ENCODE assay signal across 7 mouse cellular contexts in genomic region chr12:111945115-111945514, GRCm38 (mm10). TPM values are rescaled to one million over a fixed set of nuclear protein-coding genes. Genes with fewer than 3 reads are reported as not detected.
DNase-seq lines count a peak whose midpoint lies in the region; ATAC-seq and TF ChIP-seq lines count a peak whose summit lies in the region.

No protein-coding gene starts in this region.

- H3K9me3 ChIP-seq in G1E (replicated peaks) = no peaks in the 10 kb centered on the region
- H3K9me3 ChIP-seq in liver, embryonic 13.5 days (replicated peaks) = no peaks in the 10 kb centered on the region
- no peaks in the 10 kb centered on the region for H3K9me3 ChIP-seq in hindbrain, embryonic 11.5 days (ENCODE audit: control insufficient read depth, low read length)

- H3K4me3 ChIP-seq in G1E (ENCODE audit: low read depth, low read length) = peak overlapping the region; percentile 72; the same call in 1 of the 2 replicates
- no peak overlapping the region for H3K4me3 ChIP-seq in bone marrow macrophage, adult 2 months (ENCODE audit: insufficient read depth, low read length)
- peak overlapping the region; percentile 8; the same call in 1 of the 2 replicates for H3K4me3 ChIP-seq in liver, embryonic 13.5 days (replicated peaks)
- no peak overlapping the region for H3K4me3 ChIP-seq in hindbrain, embryonic 11.5 days (ENCODE audit: low read depth, low read length)

- H3K4me1 ChIP-seq in G1E (ENCODE audit: insufficient read depth, low read depth, low read length) = peaks cover 64% of the 10 kb centered on the region
- peaks cover 20% of the 10 kb centered on the region for H3K4me1 ChIP-seq in bone marrow macrophage, adult 2 months (ENCODE audit: control insufficient read depth, insufficient read depth, low read length)
- H3K4me1 ChIP-seq in liver, embryonic 13.5 days (replicated peaks) = peaks cover 45% of the 10 kb centered on the region
- H3K4me1 ChIP-seq in hindbrain, embryonic 11.5 days (replicated peaks; ENCODE audit: control insufficient read depth, insufficient read depth, low read length) = no peaks in the 10 kb centered on the region

- peaks cover 31% of the 10 kb centered on the region for H3K36me3 ChIP-seq in G1E (replicated peaks)
- H3K36me3 ChIP-seq in liver, embryonic 13.5 days = no peaks in the 10 kb centered on the region
- H3K36me3 ChIP-seq in hindbrain, embryonic 11.5 days (ENCODE audit: control insufficient read depth, insufficient read depth, low read length) = no peaks in the 10 kb centered on the region

- H3K9ac ChIP-seq in liver, embryonic 13.5 days = peak overlapping the region; percentile 56
- H3K9ac ChIP-seq in hindbrain, embryonic 11.5 days (ENCODE audit: low read depth, low read length) = no peak overlapping the region

- no peak for TF ChIP-seq POLR2A in bone marrow macrophage, adult 2 months (IDR thresholded peaks at IDR 0.05; ENCODE audit: borderline replicate concordance, low read depth, low read length)

- WGBS in liver, embryonic 13.5 days (ENCODE audit: insufficient replicate concordance) = 5% methylated on average over 8 of the region's 8 CpGs
- 67% methylated on average over 8 of the region's 8 CpGs for WGBS in hindbrain, embryonic 11.5 days

- DNase-seq in G1E (ENCODE audit: low spot score) = peak; percentile 85
- DNase-seq in heart, postnatal 36 days = peak; percentile 60 to 62
- DNase-seq in liver, embryonic 13.5 days = peak; percentile 53
- DNase-seq in testis, postnatal 14 days (ENCODE audit: low spot score) = peak; percentile 38
- no peak for DNase-seq in right cerebral cortex, postnatal 10 days (ENCODE audit: low spot score in 2 of 2)
- no peak for DNase-seq in hindbrain, embryonic 11.5 days (ENCODE audit: low spot score)

- peak overlapping the region; percentile 66 for H3K4me2 ChIP-seq in liver, embryonic 13.5 days
- no peak overlapping the region for H3K4me2 ChIP-seq in hindbrain, embryonic 11.5 days (replicated peaks; ENCODE audit: low read depth, low read length)

- H3K27me3 ChIP-seq in G1E (ENCODE audit: insufficient read depth, low read length) = peaks cover 7% of the 10 kb centered on the region; the same call in 1 of the 2 replicates
- no peaks in the 10 kb centered on the region for H3K27me3 ChIP-seq in liver, embryonic 13.5 days
- no peaks in the 10 kb centered on the region for H3K27me3 ChIP-seq in hindbrain, embryonic 11.5 days (ENCODE audit: control insufficient read depth, insufficient read depth, low read length)

- intact Hi-C loops in heart, postnatal 36 days (cut with DNase I) = loop anchor here (5.0 kb wide), 2 partner anchors 278 to 293 kb away; no protein-coding TSS in a partner anchor

- ATAC-seq in G1E (ENCODE audit: extremely low read depth, insufficient number of reproducible peaks, low FRiP score, poor library complexity, severe bottlenecking) = peak; percentile 35
- peak; percentile 39 for ATAC-seq in liver, embryonic 13.5 days (ENCODE audit: low read depth)
- no peak for ATAC-seq in hindbrain, embryonic 11.5 days (ENCODE audit: low FRiP score)

- H3K27ac ChIP-seq in bone marrow macrophage, adult 2 months (ENCODE audit: insufficient read depth, low read depth, low read length) = peak overlapping the region; percentile 62; the same call in 1 of the 2 replicates
- peak overlapping the region; percentile 88 for H3K27ac ChIP-seq in liver, embryonic 13.5 days
- H3K27ac ChIP-seq in hindbrain, embryonic 11.5 days (ENCODE audit: low read depth, low read length) = no peak overlapping the region

- TF ChIP-seq CTCF in G1E (IDR thresholded peaks at IDR 0.05; ENCODE audit: low read depth, low read length) = no peak
- no peak for TF ChIP-seq CTCF in bone marrow macrophage, adult 2 months (IDR thresholded peaks at IDR 0.05; ENCODE audit: low read depth, low read length)

RNA-seq across cellular contexts. Expression of gene Atp5mpl, which starts 21.7 kb away (rescaled TPM):
- 56.4 and 70.0 TPM in 2 replicates for total RNA-seq in G1E (2014; fragmentation: Nextera tagmentation)
- total RNA-seq in G1E (2017) = 1,497 and 1,593 TPM in 2 replicates
- polyA plus RNA-seq in G1E (2012) = 14.9 and 17.7 TPM in 2 replicates
- polyA plus RNA-seq in bone marrow macrophage, adult 2 months (2012; ENCODE audit: insufficient read depth, insufficient read length, missing spikeins) = 335 and 339 TPM in 2 replicates
- total RNA-seq in heart, postnatal 36 days (2021) = 1,000 to 10,000 TPM; 1,342 to 1,403 TPM
- 591 and 627 TPM in 2 replicates for polyA plus RNA-seq in liver, embryonic 13.5 days (2015; fragmentation: Nextera tagmentation; extraction: Ambion mirVana)
- 582 and 583 TPM in 2 replicates for polyA plus RNA-seq in hindbrain, embryonic 11.5 days (2014; fragmentation: Nextera tagmentation; extraction: Ambion mirVana)

RNA-seq across cellular contexts. Expression of gene Tdrd9, which starts 26.2 kb away (rescaled TPM):
- total RNA-seq in G1E (2014; fragmentation: Nextera tagmentation) (not detected in 2 replicates), G1E (2017) (0.12 and 0.76 TPM in 2 replicates)
- polyA plus RNA-seq in G1E (2012) = not detected in 2 replicates
- not detected in 2 replicates for polyA plus RNA-seq in bone marrow macrophage, adult 2 months (2012; ENCODE audit: insufficient read depth, insufficient read length, missing spikeins)
- under 1 TPM in 1 of 2 experiments, not detected in 1; 0.33 TPM for total RNA-seq in heart, postnatal 36 days (2021)
- polyA plus RNA-seq in liver, embryonic 13.5 days (2015; fragmentation: Nextera tagmentation; extraction: Ambion mirVana) = 0.05 TPM in 1 of 2 replicates, not detected in the other
- polyA plus RNA-seq in hindbrain, embryonic 11.5 days (2014; fragmentation: Nextera tagmentation; extraction: Ambion mirVana) = 0.37 and 0.81 TPM in 2 replicates

RNA-seq across cellular contexts. Expression of gene Rd3l, which starts 36.0 kb away (rescaled TPM):
- total RNA-seq in G1E (2014; fragmentation: Nextera tagmentation) (not detected in 2 replicates), G1E (2017) (0.12 and 0.16 TPM in 2 replicates)
- polyA plus RNA-seq in G1E (2012) = not detected in 2 replicates
- polyA plus RNA-seq in bone marrow macrophage, adult 2 months (2012; ENCODE audit: insufficient read depth, insufficient read length, missing spikeins) = not detected in 2 replicates
- under 1 TPM in 1 of 2 experiments, not detected in 1; 0.65 TPM for total RNA-seq in heart, postnatal 36 days (2021)
- polyA plus RNA-seq in liver, embryonic 13.5 days (2015; fragmentation: Nextera tagmentation; extraction: Ambion mirVana) = not detected in 2 replicates
- not detected in 2 replicates for polyA plus RNA-seq in hindbrain, embryonic 11.5 days (2014; fragmentation: Nextera tagmentation; extraction: Ambion mirVana)

RNA-seq across cellular contexts. Expression of gene Ppp1r13b, which starts 37.2 kb away (rescaled TPM):
- 41.7 and 51.5 TPM in 2 replicates for total RNA-seq in G1E (2014; fragmentation: Nextera tagmentation)
- 16.4 and 19.7 TPM in 2 replicates for total RNA-seq in G1E (2017)
- 27.8 and 28.1 TPM in 2 replicates for polyA plus RNA-seq in G1E (2012)
- 10.5 and 12.6 TPM in 2 replicates for polyA plus RNA-seq in bone marrow macrophage, adult 2 months (2012; ENCODE audit: insufficient read depth, insufficient read length, missing spikeins)
- total RNA-seq in heart, postnatal 36 days (2021) = 10 to 100 TPM; 19.7 to 20.3 TPM
- polyA plus RNA-seq in liver, embryonic 13.5 days (2015; fragmentation: Nextera tagmentation; extraction: Ambion mirVana) = 3.4 and 4.0 TPM in 2 replicates
- 8.3 and 9.5 TPM in 2 replicates for polyA plus RNA-seq in hindbrain, embryonic 11.5 days (2014; fragmentation: Nextera tagmentation; extraction: Ambion mirVana)

Comparison
In these comparisons a context has a peak if more than half of its experiments do, and no peak if none do; other contexts are left out.
1. DNase-seq: peak in G1E (single experiment), heart, postnatal 36 days (2 of 2), liver, embryonic 13.5 days (single experiment) and testis, postnatal 14 days (single experiment); none in right cerebral cortex, postnatal 10 days (0 of 2) and hindbrain, embryonic 11.5 days (single experiment).
2. H3K4me3 ChIP-seq: peak in G1E (single experiment) and liver, embryonic 13.5 days (single experiment); none in bone marrow macrophage, adult 2 months (single experiment) and hindbrain, embryonic 11.5 days (single experiment).
3. RNA of gene Atp5mpl, which starts 21.7 kb away (polyA plus RNA-seq): 591 to 627 TPM in liver, embryonic 13.5 days, 582 to 583 TPM in hindbrain, embryonic 11.5 days and 335 to 339 TPM in bone marrow macrophage, adult 2 months; 14.9 to 17.7 TPM in G1E; every median in the first group is over 10 times any median in the second.